Mouse (Mus musculus) MEL (cell line): ENCODE measurements around the gene B130006D01Rik.

Experiments used
- CTCF ChIP-seq, 3 experiments: IDR thresholded peaks in 2 of 3; conservative IDR thresholded peaks in 1 of 3; 2 replicates each; pipeline ENCODE4 v1.5.1; 2011 to 2012; ENCODE audit warnings: low read length in 3 of 3, low read depth in 2 of 3, mild to moderate bottlenecking in 2 of 3, improper control_type of control experiment in 1 of 3, inconsistent platforms in 1 of 3, mixed read lengths in 1 of 3, moderate library complexity in 1 of 3; ENCODE audit not compliant: control insufficient read depth in 1 of 3, insufficient read depth in 1 of 3, poor library complexity in 1 of 3, severe bottlenecking in 1 of 3
- E2F4 ChIP-seq: IDR thresholded peaks from 2 replicates; pipeline ENCODE4 v1.6.1; 2011; ENCODE audit warnings: low read depth, low read length, improper control_type of control experiment, borderline replicate concordance
- EP300 ChIP-seq, 2 experiments: IDR thresholded peaks; 2 replicates each; pipeline ENCODE4 v1.6.1; 2011; ENCODE audit warnings: improper control_type of control experiment in 2 of 2, low read length in 2 of 2, low read depth in 1 of 2, mild to moderate bottlenecking in 1 of 2
- HCFC1 ChIP-seq: IDR thresholded peaks from 2 replicates; pipeline ENCODE4 v1.6.1; 2012; ENCODE audit warnings: low read depth, mild to moderate bottlenecking, inconsistent platforms, low read length, improper control_type of control experiment, moderate library complexity
- MAFK ChIP-seq: IDR thresholded peaks from 2 replicates; pipeline ENCODE4 v1.6.1; 2011; ENCODE audit warnings: low read depth, mild to moderate bottlenecking, low read length, improper control_type of control experiment, borderline replicate concordance
- MAZ ChIP-seq: IDR thresholded peaks from 2 replicates; pipeline ENCODE4 v1.6.1; 2012; ENCODE audit warnings: low read depth, mild to moderate bottlenecking, inconsistent platforms, low read length, improper control_type of control experiment
- MEF2A ChIP-seq: IDR thresholded peaks from 2 replicates; pipeline ENCODE4 v1.6.1; 2014; ENCODE audit warnings: low read depth, mild to moderate bottlenecking, inconsistent platforms, low read length, improper control_type of control experiment; ENCODE audit not compliant: poor library complexity, insufficient replicate concordance, severe bottlenecking; ENCODE audit errors: extremely low read depth
- MYC ChIP-seq: IDR thresholded peaks from 2 replicates; pipeline ENCODE4 v1.6.1; 2011; ENCODE audit warnings: low read depth, mild to moderate bottlenecking, low read length, improper control_type of control experiment, moderate library complexity
- POLR2A ChIP-seq, 2 experiments: IDR thresholded peaks; 2 replicates each; pipeline ENCODE4 v1.6.1; 2011 to 2012; ENCODE audit warnings: low read length in 2 of 2, mild to moderate bottlenecking in 2 of 2, control low read depth in 1 of 2, improper control_type of control experiment in 1 of 2, low read depth in 1 of 2, moderate library complexity in 1 of 2; ENCODE audit not compliant: control insufficient read depth in 1 of 2, insufficient read depth in 1 of 2, poor library complexity in 1 of 2
- RCOR1 ChIP-seq: IDR thresholded peaks from 2 replicates; pipeline ENCODE4 v1.6.1; 2012; ENCODE audit warnings: low read depth, mild to moderate bottlenecking, inconsistent platforms, low read length, improper control_type of control experiment
- TBP ChIP-seq: IDR thresholded peaks from 2 replicates; pipeline ENCODE4 v1.8.0; 2011; ENCODE audit warnings: low read depth, low read length, improper control_type of control experiment
- UBTF ChIP-seq: IDR thresholded peaks from 2 replicates; pipeline ENCODE4 v1.6.1; 2012; ENCODE audit warnings: low read depth, mild to moderate bottlenecking, inconsistent platforms, low read length, improper control_type of control experiment, moderate library complexity, borderline replicate concordance; ENCODE audit not compliant: insufficient read depth
- USF1 ChIP-seq: IDR thresholded peaks from 2 replicates; pipeline ENCODE4 v1.6.1; 2014; ENCODE audit warnings: low read depth, mild to moderate bottlenecking, inconsistent platforms, low read length, improper control_type of control experiment, moderate library complexity

- TF ChIP-seq MYC (no peak), RCOR1 (no peak), POLR2A (IDR thresholded peaks at IDR 0.05; ENCODE audit: control insufficient read depth in 1 of 2, insufficient read depth in 1 of 2, low read depth in 1 of 2, low read length in 2 of 2, poor library complexity in 1 of 2) (no peak), USF1 (no peak), E2F4 (no peak), MEF2A (no peak), MAZ (no peak), TBP (no peak), CTCF (IDR thresholded peaks at IDR 0.05 in 2 of 3, conservative IDR thresholded peaks at IDR 0.05 in 1 of 3; ENCODE audit: control insufficient read depth in 1 of 3, insufficient read depth in 1 of 3, low read depth in 2 of 3, low read length in 3 of 3, poor library complexity in 1 of 3, severe bottlenecking in 1 of 3) (no peak), MAFK (no peak), HCFC1 (no peak), UBTF (no peak), EP300 (IDR thresholded peaks at IDR 0.05; ENCODE audit: low read depth in 1 of 2, low read length in 2 of 2) (no peak)
Observed at GRCm38 (mm10) chr11:95682946-95683345, 40.4 kb upstream of the B130006D01Rik start.
